Mouse (Mus musculus): ENCODE data around the gene Mcrip2.

GRCm38 (mm10) chr17:25827011-25827410, 41.6 kb downstream of the Mcrip2 start:
- no peak for TF ChIP-seq CTCF (IDR thresholded peaks at IDR 0.05; ENCODE audit: control insufficient read depth, insufficient read depth, low read length)
- no peak for TF ChIP-seq POLR2A (IDR thresholded peaks at IDR 0.05; ENCODE audit: borderline replicate concordance, control insufficient read depth, low read depth, low read length)
